Mouse (Mus musculus) cerebellum, adult 9-11 months (tissue): ENCODE results near the gene Ccdc62.

ENCODE experiments used
- DNase-seq: peaks from one replicate; pipeline ENCODE4 v3.0.0; 2022

The Ccdc62 gene

GRCm38 (mm10) chr5:123938479-123938878 lies 8.0 kb downstream of the Ccdc62 start:
- DNase-seq = no peak

DNA sequence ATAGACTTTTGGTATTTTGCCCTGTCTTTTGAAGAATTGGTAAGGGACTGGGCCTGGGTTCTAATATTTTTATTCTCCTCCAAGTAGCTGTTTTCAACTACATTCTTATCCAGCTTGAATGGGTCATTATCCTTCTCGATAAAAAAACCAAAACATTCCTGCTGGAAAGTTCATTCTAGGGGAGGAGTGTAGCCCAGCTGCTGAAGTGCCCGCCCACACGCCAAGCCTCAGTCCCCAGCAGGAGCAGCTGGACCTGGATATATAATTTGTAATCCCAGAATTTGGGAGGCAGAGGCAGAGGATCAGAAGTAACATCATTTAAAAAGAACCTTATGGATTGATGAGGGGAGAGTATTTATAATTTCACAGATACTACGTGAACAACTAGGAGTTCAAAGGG lies 16.1 kb downstream of the Ccdc62 start:
- DNase-seq = no peak

DNA sequence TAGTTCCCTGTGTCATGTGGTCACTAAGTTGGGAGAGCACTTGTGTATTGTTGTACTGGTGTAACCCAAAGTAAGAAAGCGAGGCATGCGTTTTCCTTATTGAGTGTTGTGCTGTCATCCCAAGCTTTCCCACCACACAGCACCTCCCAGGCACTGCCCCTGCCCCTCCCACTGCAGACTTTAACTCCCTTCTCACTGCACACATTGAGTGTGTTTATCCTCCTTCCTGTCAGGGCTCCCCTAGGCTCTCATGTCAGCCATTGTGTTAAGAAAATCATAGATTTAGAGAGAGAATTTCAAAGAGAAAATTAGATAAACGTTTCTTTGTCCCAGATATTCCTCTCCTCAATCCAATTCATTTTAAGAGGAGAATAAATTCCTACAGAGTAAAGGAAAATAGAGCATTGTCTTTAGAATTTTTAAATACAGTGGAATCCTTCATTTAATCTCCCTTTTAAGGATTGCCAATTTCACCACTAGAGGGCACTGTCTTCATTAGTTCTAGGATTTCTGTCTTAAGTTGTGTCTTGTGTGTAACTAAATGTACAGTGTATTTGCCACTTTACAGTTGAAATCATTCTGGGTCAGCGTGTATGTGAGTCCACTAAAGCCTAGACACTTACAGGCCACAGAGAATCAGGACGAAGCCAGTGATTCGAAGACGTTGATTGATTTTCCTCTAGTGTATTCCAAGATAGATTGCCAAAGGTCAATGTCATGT lies 16.7 kb downstream of the Ccdc62 start:
- DNase-seq = no peak

DNA sequence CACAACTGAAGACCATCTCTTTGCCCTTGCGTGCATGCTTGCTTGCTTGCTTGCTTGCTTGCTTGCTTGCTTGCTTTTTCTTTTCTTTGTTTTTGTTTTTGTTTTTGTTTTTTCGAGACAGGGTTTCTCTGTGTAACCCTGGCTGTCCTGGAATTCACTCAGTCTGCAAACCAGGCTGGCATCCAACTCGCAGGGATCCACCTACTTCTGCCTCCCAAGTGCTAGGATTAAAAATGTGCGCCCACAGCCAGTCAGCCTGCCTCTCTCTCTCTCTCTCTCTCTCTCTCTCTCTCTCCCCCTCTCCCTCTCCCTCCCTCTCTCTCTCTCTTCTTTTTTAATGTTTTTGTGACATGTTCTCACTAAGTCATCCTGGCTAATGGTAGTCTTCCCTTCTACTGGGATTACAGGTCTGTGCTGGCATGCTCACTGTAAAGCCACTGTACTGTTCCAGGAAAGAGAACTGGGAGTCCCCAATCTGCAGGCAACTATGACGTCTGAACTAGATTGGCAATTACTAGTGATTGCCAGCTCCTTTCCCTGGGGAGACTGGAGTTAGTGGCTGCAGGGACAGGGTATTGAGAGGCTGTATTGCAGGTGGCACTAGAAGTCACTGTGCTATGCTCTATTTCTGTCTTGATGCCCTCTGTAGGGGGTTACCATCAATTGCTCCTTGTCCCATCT lies 22.0 kb downstream of the Ccdc62 start:
- DNase-seq = no peak

DNA sequence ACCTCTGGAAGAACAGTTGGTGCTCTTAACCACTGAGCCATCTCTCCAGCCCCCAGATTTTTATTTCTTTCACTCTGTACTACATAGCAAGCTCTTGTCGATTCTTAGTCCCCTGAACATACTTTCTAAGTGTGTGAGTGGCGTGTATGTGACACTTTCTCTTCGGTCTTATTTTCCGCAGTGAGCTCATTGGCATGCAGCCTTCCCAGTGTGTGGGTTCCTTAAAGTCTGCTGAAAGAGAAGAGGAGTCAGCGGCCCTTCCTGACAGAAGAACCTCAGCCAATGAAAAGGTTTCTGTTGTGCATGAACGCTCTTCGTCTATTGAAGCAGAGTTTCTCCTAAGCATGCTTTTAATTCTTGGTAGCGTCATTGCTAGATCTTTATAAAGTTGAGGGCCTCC lies 26.7 kb downstream of the Ccdc62 start:
- DNase-seq = no peak

DNA sequence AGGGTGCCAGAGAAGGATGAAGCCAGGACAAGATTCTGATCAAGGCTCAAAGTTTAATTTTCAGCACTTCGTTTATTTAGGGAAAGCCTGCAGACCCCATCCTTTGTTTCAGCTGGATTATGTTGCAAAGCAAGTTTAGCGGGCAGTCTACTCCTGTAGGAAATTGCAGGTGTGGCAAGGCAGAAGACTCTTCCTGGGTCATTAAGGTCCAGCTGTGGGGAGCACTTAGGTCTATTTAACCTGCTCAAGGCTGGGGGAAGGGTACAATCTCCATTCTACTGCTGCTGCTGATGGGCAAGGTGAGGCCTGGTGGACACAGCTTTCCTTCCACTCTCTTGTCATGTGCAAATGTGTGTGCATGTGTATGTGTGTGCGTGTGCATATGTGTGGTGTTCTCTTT lies 28.5 kb downstream of the Ccdc62 start:
- no peak for DNase-seq

- no peak for DNase-seq
Measured at GRCm38 (mm10) chr5:123960129-123960528, 29.6 kb downstream of the Ccdc62 start.

GRCm38 (mm10) chr5:123961046-123961445 lies 30.6 kb downstream of the Ccdc62 start:
- no peak for DNase-seq

- no peak for DNase-seq
Measured at GRCm38 (mm10) chr5:123964208-123964607, 33.7 kb downstream of the Ccdc62 start.

GRCm38 (mm10) chr5:123966759-123967158 lies 36.3 kb downstream of the Ccdc62 start:
- DNase-seq = no peak

- DNase-seq = no peak
Measured at GRCm38 (mm10) chr5:123968468-123968867, 38.0 kb downstream of the Ccdc62 start.

DNA sequence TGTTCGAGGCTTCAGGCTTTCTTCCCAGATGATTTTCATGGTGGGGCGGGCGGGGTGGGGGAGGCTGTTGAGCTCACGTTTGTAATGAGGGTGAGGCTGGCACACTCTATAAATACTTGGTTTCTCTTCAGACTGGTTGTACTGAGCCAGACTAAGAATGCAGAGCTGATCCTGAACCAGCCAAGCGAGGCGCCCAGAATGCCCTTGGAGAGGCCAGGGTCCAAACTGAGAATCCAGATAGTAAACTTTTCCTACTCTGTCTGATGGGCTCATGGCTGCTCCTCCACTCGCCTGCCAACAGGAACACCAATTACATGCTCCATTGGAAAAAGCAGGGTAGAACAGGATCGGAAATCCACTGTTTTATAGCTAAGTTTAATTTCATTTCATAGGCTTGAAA lies 38.7 kb downstream of the Ccdc62 start:
- DNase-seq = no peak

- no peak for DNase-seq
Measured at GRCm38 (mm10) chr5:123970576-123970975, 40.1 kb downstream of the Ccdc62 start.

DNA sequence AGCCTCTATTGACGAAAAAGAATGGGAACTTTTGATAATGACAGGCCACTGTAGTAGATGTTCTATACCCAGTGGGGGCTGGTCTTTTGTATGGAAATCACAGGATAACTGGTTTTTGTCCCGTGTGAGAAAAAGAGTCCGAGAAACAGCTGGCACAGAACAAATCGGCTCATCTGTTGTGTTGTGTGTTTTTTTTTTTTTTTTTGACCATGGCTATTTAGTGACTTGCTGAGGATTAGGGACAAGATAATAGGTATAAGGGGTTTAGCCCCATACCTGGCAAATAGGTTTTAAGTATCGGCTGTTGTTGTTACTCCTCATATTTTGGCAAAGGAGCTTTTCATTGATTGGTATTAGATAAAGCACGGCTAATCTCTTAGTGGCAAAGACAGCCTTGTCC lies 42.0 kb downstream of the Ccdc62 start:
- no peak for DNase-seq

GRCm38 (mm10) chr5:123973299-123974178 lies 43.1 kb downstream of the Ccdc62 start, which contains the start of gene Hip1r:
Gene Hip1r (plus strand): TSS chr5:123973628.
- DNase-seq = peak; percentile 83

GRCm38 (mm10) chr5:123974179-123974485 lies 43.7 kb downstream of the Ccdc62 start:
- peak; percentile 47 for DNase-seq

DNA sequence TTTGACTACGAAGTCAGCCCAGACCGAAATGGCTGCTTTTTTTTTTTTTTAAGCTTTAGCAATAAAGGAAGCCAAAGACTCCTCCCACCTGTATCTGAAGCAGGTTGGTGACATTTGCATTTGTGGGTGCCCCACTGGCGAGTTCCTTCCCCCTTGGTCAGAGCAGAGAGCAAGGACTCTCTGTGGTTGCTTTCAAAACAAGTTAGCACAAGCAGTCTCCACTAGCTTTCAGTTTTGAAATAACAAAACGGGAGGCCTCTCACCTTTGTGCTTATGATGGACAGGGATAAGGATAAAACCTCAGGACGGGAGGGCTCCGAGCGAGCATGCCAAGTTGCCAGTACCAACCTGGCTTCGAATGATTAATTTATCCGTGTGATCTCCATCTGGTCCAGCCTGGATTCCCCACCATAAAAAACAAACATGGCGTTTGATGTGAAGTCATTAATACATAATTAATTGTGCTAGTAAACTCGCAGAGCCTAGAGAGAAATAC lies 44.2 kb downstream of the Ccdc62 start:
- DNase-seq = peak; percentile 38

DNA sequence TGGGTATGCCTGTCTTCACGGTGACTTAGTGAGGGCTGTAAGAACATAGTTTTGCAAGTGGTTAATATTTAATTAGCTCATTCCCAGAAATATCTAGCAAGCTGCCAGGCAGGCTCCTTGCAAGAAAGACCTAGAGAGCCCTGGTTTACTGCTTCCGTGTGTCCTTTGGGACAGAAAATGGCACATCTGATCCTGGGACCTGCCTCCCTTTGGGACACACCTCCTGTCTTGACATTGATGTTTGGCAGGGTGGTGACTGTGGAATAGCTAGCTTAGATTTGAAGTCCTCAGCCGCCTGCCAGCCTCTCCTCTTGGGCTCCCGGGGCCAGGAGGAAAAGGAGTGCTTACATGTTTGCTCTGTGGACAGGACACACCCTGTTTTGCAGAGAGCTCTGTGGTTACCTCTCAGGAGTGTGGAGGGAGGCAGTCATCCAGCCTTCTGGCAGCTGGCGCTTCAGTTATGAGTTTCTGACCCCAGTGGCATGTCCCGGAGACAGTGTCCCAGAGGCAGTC lies 45.2 kb downstream of the Ccdc62 start:
- peak; percentile 17 for DNase-seq

- peak; percentile 10 for DNase-seq
Measured at GRCm38 (mm10) chr5:123977231-123977630, 46.8 kb downstream of the Ccdc62 start.

GRCm38 (mm10) chr5:123978131-123978530 lies 47.7 kb downstream of the Ccdc62 start:
- no peak for DNase-seq

- peak; percentile 19 for DNase-seq
Measured at GRCm38 (mm10) chr5:123979221-123979979, 48.9 kb downstream of the Ccdc62 start.

DNA sequence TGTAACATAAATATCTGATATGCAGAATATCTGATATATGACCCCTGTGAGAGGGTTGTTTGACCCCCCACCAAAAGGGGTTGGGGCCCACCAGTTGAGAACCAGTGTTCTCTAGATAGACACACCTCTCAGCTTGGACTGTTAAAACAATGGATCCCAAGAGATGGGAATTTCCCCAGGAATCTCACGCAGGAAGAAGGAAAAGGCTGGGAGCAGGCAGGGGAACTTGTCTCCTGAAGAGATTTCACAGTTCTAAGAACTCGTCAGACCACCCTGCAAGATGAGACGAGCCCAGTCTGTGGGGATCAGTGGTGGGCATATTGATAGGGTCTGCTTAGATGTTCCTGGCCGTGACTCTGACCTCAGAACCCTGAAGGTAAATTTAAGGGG lies 49.5 kb downstream of the Ccdc62 start:
- DNase-seq = no peak
